Mouse (Mus musculus) megakaryocyte-erythroid progenitor cell, adult 5-6 weeks (primary cell): Measurements from ENCODE around the gene Ccdc96. TPM values are rescaled to one million over a fixed set of nuclear protein-coding genes. Genes with fewer than 3 reads are reported as not detected.
A peak's percentile ranks its signal among the peaks of the same experiment; 100 is the strongest.

Source experiments
- ATAC-seq: replicated peaks from 2 replicates; pipeline ENCODE4 v1.8.0; 2016; ENCODE audit warnings: mild to moderate bottlenecking, inconsistent platforms; ENCODE audit not compliant: severe bottlenecking, poor library complexity, low FRiP score, low TSS enrichment
- total RNA-seq, 2 experiments: library from RNA; stranded (forward) in 1 of 2; stranded (reverse) in 1 of 2; fragments of 200-1000, 215-1000 nt in 1 of 2; fragments of >200 nt in 1 of 2; fragmentation: Nextera tagmentation in 1 of 2; gene quantifications; 2 replicates each; pipeline ENCODE4 v1.2.3; 2014 to 2017

Gene Ccdc96
- total RNA-seq, 2 experiments from 2014 or later = 0.19 to 0.50 TPM

DNA sequence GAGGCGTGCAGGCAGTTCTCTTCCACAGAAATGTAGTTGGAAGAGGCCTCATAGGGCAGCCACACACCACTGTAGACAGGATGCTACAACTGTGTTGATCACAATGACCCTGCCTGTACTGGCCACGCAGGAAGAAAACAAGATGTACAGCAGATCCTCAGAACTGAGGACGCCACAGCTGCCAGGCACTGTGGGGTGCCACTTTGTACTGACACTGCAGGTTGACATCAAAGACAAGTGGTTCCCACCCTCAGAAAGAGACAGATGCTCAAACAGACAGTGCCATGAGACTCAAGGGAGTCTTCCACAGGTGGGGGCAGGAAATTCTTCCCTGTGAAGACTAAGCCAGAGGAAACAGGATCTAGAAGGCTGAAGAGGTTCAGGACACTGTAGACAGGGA lies 35.4 kb downstream of the Ccdc96 start:
- no peak for ATAC-seq

DNA sequence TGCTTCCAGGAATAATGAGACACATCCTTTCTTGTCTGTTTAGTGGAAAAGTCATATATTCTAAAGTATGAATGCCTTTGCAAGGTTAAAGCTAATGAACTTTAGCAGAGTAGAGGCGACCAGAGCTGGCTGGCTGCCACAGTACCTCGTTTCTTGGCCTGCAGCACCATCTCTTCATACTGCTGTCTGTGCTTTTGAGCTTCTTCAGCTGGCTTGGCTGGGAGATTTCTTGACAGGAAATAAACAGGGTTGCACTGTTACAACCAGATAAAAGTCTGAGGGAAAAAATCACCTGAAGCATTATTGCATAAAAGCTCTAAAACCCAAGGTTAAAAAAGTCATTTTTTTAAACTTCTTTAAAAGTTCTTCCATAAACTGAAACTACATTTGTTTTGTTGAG lies 38.4 kb downstream of the Ccdc96 start:
- peak; percentile 55 for ATAC-seq

DNA sequence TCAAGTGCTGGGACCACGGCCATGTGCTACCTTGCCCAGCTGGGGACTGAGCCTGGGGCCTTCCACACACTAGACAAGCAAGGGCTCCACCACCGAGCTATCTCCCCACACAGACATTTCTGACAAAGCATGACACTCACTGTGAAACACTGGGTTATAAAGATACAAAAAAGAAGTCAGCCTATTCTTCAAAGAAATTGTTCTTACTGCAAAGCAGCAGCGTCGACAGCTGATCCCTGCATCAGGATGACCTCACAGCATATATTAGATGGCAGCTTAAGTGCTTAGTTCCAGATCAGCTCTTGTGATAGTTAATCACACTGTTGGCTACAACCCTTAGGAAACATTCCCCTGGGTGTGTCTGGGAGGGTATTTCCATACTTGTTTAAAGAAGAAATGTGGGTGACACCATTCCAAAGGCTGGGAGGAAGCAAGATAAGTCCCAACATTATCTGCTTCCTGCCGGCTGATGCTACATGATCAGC lies 38.9 kb downstream of the Ccdc96 start:
- ATAC-seq = peak; percentile 86

DNA sequence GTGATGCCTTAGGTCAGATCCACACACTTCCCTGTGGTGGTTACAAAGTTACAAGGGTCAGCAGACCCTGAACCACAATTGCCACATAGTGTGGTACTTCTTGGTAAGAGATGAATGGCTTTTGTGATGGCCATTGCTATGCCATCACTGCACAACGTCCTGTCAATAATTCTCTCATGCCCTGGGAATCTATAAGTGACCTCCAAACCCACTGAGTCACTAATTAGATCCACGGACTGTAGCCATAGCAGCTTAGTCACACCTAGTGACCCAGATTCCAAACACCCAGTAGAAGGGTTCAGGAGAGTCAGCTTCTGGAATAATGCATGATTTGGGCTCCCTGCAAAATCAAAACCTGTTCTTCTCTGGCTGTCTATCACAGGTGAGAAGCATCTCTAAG lies 40.8 kb downstream of the Ccdc96 start:
- ATAC-seq = no peak

DNA sequence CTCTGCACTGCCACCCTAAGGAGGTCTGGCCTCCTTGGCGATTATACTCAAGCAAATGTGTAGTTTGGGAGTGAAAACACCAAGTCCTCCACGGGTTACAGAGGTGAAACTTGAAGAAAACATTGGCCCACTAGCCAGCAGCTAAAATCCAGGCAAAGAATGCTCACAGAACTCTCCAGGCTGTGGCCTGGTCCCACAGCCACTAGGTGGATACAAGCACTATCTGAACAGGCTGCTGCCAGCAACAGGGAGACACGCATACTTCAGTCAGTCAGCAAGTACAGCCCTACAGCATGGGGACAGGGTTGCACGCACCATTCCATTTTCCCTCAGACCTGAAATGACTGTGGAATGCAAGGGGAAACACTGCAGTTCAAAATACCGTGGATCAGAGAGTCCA lies 41.9 kb downstream of the Ccdc96 start:
- no peak for ATAC-seq

DNA sequence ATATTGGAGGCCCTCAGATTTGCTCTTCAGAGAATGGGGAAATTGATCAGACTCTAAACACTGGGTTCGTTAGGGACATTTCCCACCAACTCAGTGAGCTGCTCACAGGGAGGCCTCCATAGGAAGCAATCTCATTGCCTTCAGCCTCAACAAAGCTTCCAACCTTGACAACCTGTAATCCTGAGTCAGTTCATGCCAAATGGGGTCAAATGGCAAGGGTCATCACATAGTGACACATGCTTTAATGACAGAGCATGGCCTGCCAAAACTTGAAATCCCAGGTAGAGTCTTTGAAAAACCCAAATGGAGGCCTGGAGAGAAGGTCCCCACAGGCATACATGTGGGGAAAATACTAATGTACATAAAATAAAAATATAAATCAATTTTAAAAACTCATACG lies 42.5 kb downstream of the Ccdc96 start:
- no peak for ATAC-seq

DNA sequence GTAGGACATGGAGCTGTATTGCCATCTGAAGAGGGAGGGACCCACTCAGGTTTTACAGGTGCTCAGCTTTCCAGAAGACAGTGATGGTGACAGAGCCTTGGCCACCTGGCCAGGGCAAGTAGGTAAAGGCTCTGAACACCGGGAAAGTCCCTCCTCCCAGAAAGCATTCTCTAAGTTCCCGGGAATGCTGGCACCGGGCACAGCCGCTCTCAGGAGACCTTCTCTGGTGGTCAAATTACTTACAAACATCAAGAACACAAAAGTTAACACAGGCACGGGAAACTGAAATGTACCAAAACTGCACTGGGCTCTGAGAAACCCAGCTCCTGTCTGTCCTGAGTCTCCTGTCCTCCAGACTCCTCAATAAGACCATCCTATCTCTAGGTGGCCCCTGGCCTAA lies 45.3 kb downstream of the Ccdc96 start:
- no peak for ATAC-seq

DNA sequence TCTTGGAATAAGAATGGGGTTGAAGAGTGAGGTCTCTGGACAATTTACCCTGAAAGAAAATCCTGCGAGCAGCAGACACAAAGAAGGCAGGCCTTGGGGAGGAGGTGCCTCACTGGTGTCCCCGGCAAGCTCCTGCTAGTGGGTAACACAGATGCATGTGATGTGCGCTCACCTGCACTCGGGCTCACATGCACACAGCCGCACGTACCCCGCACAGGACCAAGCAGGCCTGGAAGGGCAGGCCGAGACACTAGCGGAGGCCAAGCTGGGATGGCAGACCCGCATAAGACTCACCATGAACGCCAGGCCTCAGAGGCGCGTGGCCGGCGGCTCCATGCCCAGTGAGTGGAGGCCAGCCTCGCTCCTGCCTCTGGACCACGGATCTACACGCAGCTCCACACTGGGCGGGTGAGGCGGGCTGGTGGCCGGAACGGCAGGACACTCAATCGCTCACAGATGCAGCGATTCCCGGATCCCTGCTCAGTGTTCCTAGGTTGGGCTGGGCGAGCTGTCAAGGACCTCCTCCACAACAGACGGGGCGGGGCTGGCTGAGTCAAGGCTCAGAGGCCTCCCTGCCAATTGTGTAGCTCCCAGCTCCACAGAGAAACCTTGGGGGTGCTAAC lies 45.9 kb downstream of the Ccdc96 start:
- peak; percentile 90 for ATAC-seq

DNA sequence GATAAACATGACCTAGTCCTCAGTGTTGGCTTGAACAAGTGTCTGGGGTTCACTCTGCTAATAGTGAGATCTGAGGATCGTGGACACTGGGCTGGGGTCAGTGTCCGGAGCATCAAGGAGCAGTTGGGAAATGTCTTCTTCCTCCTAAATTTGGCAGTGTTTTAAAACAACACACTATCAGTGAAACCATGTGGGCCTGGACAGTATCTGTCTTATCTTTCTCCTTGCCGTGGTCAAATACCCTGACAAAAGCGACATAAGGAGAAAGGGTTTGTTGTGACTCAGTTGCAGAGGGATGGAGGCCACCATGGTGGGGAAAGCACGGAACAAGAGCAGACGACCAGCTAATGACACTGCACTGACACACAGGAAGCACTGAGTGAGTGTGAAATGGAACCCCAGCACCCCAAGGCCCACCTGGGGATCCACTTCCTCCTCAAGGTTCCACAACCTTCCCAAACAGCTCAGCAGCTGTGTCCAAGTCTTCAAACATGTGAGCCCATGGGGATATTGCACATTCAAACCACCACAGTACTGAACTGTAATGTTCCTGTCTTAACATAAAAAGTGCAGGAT lies 50.2 kb downstream of the Ccdc96 start:
- no peak for ATAC-seq

DNA sequence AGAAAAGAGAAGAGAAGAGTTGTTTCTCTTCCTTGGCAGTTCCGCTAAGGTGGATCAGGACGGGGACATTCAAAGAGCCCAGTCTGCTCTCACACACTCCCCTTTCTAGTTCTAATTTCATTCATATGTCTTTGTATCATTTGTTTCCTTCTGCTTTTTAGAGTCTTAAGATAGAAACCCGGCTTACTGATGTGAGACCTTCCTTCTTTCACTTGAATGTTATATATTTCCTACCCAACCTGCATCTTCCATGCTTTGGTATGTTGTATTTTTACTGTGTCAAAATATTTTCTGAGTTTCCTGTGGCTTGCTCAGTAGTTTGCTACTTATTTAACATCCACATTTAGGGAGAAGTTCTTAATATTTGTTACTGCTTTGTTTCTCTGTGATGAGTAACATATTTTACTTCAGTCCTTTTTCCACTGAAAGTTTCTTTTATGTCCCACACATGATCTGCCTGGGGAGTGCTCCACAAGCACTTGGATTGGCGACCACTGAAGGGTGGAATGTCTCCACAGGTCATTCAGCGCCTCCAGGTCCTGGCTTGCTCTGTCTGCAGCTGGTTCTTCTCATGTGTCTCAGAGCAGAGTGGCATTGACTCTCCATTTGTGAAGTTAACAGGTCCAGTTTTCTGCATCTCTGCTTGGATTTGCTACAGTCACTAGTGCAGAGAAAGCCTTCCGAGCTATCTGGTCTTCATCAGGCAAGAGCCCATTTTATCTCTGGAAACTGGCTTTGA lies 51.2 kb downstream of the Ccdc96 start:
- ATAC-seq = no peak

DNA sequence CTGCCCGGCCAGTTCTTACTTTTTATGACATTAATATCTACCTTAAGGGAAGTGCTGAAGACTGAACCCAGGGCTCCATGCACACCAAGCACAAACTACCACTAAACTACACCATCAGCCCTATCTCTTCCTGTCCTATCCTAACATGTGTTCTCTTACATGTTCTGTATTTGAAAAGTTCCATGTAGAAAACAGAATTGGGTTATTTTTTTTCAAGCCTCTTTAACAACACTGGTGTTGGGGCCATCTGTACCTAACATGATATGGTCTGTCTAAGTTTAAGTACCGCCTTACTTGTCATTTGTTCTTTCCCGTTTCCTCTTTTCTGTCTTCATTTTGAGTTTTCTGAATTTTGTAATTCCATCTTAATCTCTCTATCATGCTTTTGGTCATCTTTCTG lies 52.0 kb downstream of the Ccdc96 start:
- no peak for ATAC-seq

Other genes with a start within 250 kb of the Ccdc96 start
- 0.30 TPM in 1 of 2 replicates, not detected in the other for gene Sorcs2, start 86.4 kb upstream of the Ccdc96 start, total RNA-seq (2014; fragmentation: Nextera tagmentation)
- gene Sorcs2, start 86.4 kb upstream of the Ccdc96 start, total RNA-seq (2017) = not detected in 2 replicates
- gene Grpel1, start 19.6 kb upstream of the Ccdc96 start, total RNA-seq (2014; fragmentation: Nextera tagmentation) = 27.8 and 28.8 TPM in 2 replicates
- gene Grpel1, start 19.6 kb upstream of the Ccdc96 start, total RNA-seq (2017) = 33.2 and 40.2 TPM in 2 replicates
- gene Tada2b, start 303 bp upstream of the Ccdc96 start, total RNA-seq (2014; fragmentation: Nextera tagmentation) = 13.6 and 17.9 TPM in 2 replicates
- gene Tada2b, start 303 bp upstream of the Ccdc96 start, total RNA-seq (2017) = 17.4 and 20.9 TPM in 2 replicates
- 23.7 and 24.0 TPM in 2 replicates for gene Tbc1d14, start 108.7 kb downstream of the Ccdc96 start, total RNA-seq (2014; fragmentation: Nextera tagmentation)
- 8.5 and 14.8 TPM in 2 replicates for gene Tbc1d14, start 108.7 kb downstream of the Ccdc96 start, total RNA-seq (2017)
- 21.0 and 24.0 TPM in 2 replicates for gene D5Ertd579e, start 211.4 kb downstream of the Ccdc96 start, total RNA-seq (2014; fragmentation: Nextera tagmentation)
- 25.7 and 44.6 TPM in 2 replicates for gene D5Ertd579e, start 211.4 kb downstream of the Ccdc96 start, total RNA-seq (2017)